Mouse (Mus musculus): Measurements from ENCODE around the gene Adh7.

GRCm38 (mm10) chr3:138227082-138227481 is 9.5 kb downstream of the Adh7 start:
- TF ChIP-seq CTCF (IDR thresholded peaks at IDR 0.05; ENCODE audit: extremely low read depth, insufficient read depth, insufficient read length, insufficient replicate concordance) (no peak), POLR2A (IDR thresholded peaks at IDR 0.05; ENCODE audit: low read depth, low read length) (no peak)
